Mouse (Mus musculus) hindbrain, embryonic 13.5 days (tissue): ENCODE measurements at regions not wholly inside any gene's neighbourhood (a gene's known extent, or its start where the extent isn't known, plus 50 kb on each side); places are given as distances from the start of the nearest gene placed in this dataset.
A peak's percentile ranks its signal among the peaks of the same experiment; 100 is the strongest.

Source experiments
- ATAC-seq: fragments of 200-750 bp; cut with Nextera tagmentation; 2 replicates; pipeline ENCODE4 v1.8.0; 2017; ENCODE audit warnings: moderate TSS enrichment; ENCODE audit not compliant: low FRiP score
- H3K27ac ChIP-seq: fragments of 300-500 bp; sonication (generic); 2 replicates; pipeline ENCODE4 v1.5.1; 2015; ENCODE audit warnings: inconsistent platforms, mild to moderate bottlenecking, moderate library complexity
- H3K27me3 ChIP-seq: fragments of 300-500 bp; sonication (generic); 2 replicates; pipeline ENCODE4 v1.6.1; 2015; ENCODE audit warnings: mild to moderate bottlenecking, inconsistent platforms
- H3K36me3 ChIP-seq: fragments of 300-500 bp; sonication (generic); 2 replicates; pipeline ENCODE4 v1.6.1; 2015; ENCODE audit warnings: mild to moderate bottlenecking, inconsistent platforms
- H3K4me1 ChIP-seq: fragments of 300-500 bp; sonication (generic); replicated peaks from 2 replicates; pipeline ENCODE4 v1.6.1; 2015; ENCODE audit warnings: inconsistent platforms
- H3K4me2 ChIP-seq: fragments of 300-500 bp; sonication (generic); 2 replicates; pipeline ENCODE4 v1.6.1; 2015; ENCODE audit warnings: inconsistent platforms, mild to moderate bottlenecking, moderate library complexity
- H3K4me3 ChIP-seq: fragments of 300-500 bp; sonication (generic); 2 replicates; pipeline ENCODE4 v1.5.1; 2015; ENCODE audit warnings: mild to moderate bottlenecking, inconsistent platforms
- H3K9ac ChIP-seq: fragments of 300-500 bp; sonication (generic); 2 replicates; pipeline ENCODE4 v1.6.1; 2015; ENCODE audit warnings: mild to moderate bottlenecking, inconsistent platforms
- H3K9me3 ChIP-seq: fragments of 300-500 bp; sonication (generic); 2 replicates; pipeline ENCODE4 v1.6.1; 2016; ENCODE audit warnings: inconsistent platforms
- WGBS: fragments of 180-500 bp; shearing (Covaris S2); methylation state at CpG from one replicate; pipeline ENCODE4 v1.1.7; 2015; 5-methylcytosine and 5-hydroxymethylcytosine counted together

- 32% methylated on average over 2 of the region's 2 CpGs for WGBS
- no peak overlapping the region for H3K4me3 ChIP-seq
- H3K27me3 ChIP-seq, result no peaks in the 10 kb centered on the region
- H3K4me2 ChIP-seq, result no peak overlapping the region
- H3K4me1 ChIP-seq, result no peaks in the 10 kb centered on the region
- no peak overlapping the region for H3K9ac ChIP-seq
- no peaks in the 10 kb centered on the region for H3K9me3 ChIP-seq
- no peaks in the 10 kb centered on the region for H3K36me3 ChIP-seq
- H3K27ac ChIP-seq, result no peak overlapping the region
- no peak for ATAC-seq
Measured at GRCm38 (mm10) chrX:131818397-131818796, 1870.4 kb downstream of the Pcdh19 start.

GRCm38 (mm10) chrX:131774011-131774690, 1914.6 kb downstream of the Pcdh19 start:
- H3K4me2 ChIP-seq, result no peak overlapping the region
- no peaks in the 10 kb centered on the region for H3K27me3 ChIP-seq
- H3K27ac ChIP-seq, result no peak overlapping the region
- no peak overlapping the region for H3K4me3 ChIP-seq
- no peaks in the 10 kb centered on the region for H3K9me3 ChIP-seq
- H3K9ac ChIP-seq, result no peak overlapping the region
- ATAC-seq, result peak; percentile 57; the same call in 1 of the 2 replicates
- 33% methylated on average over 4 of the region's 4 CpGs for WGBS
- H3K36me3 ChIP-seq, result no peaks in the 10 kb centered on the region
- no peaks in the 10 kb centered on the region for H3K4me1 ChIP-seq
